Mouse (Mus musculus) C2C12 (cell line): ENCODE measurements around the gene Ctnna2.

Experiments used
- CEBPB ChIP-seq: IDR thresholded peaks from one replicate; pipeline ENCODE4 v1.6.1; 2011; ENCODE audit warnings: low read depth, mild to moderate bottlenecking, control low read depth, moderate library complexity
- CTCF ChIP-seq: IDR thresholded peaks from one replicate; pipeline ENCODE4 v1.5.1; 2011; ENCODE audit not compliant: control insufficient read depth, insufficient read depth, insufficient read length
- MYOD1 ChIP-seq: IDR thresholded peaks from one replicate; pipeline ENCODE4 v1.6.1; 2011; ENCODE audit warnings: low read depth; ENCODE audit not compliant: control insufficient read depth, insufficient read length
- USF1 ChIP-seq: IDR thresholded peaks from one replicate; pipeline ENCODE4 v1.6.1; 2011; ENCODE audit warnings: low read depth, mild to moderate bottlenecking, control low read depth, moderate library complexity

DNA sequence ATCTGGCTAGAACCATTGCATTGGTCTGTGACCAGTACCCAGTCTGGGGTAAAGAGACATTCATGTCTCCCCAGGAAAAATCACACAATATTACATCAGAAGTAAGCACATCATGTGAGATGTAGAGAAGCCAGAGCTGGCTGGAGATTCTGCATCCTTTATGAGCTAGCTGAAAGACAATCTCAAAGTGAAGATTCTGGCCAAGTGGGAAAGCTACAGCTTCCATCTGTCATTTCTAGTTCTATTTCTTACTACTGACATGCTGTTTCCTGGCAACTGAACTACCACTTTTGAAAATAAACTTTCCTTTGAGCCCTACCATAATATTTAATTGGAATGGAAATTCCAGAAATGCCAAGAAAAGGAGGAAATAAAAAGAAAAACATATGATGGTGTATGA, 285.4 kb downstream of the Ctnna2 start:
- TF ChIP-seq CTCF (no peak), USF1 (no peak), MYOD1 (no peak), CEBPB (no peak)
